Comparison of ENCODE assay signal across 25 mouse cellular contexts in the genomic region with DNA sequence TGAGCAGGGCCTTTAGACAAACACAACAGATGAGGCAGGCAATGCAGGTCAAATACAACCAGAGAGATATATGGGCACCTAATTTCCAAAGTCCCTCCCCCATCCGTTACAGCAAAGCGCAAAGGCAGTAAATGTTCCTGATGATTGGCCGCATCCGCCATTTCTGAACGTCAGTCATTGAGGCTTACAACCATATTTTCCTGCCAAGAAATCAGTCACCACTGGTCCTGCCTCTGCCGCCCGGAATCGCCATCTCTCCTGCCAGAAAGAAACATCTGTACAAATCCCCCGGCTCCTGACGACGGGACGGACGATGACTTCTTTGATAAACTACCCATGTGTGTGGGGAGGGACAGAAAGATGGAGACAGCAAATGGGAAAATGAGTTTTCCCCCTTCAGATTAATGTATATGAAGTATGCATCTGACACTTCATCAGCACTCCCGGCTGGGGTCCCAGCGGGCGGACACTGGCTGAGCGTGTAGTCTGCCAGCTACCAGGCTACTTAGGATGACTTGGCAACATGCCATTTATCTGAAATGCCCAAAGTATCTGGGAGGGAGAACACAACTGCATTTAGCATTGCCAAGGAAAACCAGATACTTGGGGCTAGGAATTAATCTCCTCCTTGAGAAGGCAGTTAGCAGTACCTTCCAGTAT.
A peak's percentile ranks its signal among the peaks of the same experiment; 100 is the strongest.
DNase-seq lines count a peak whose midpoint lies in the region; ATAC-seq and TF ChIP-seq lines count a peak whose summit lies in the region.
"Had no signal": no experiment of that assay in that cellular context is flagged by ENCODE, and none has a peak within 500 bp of the region (broad histone marks: within the 10 kb centered on the region; RNA-seq: fewer than 3 reads in every experiment).

No protein-coding gene starts in this region.

- H3K9ac ChIP-seq in heart, embryonic 15.5 days = no peak overlapping the region
- no peak overlapping the region for H3K9ac ChIP-seq in midbrain, postnatal 0 days (replicated peaks; ENCODE audit: low read length, poor library complexity, severe bottlenecking)
- H3K9ac ChIP-seq in hindbrain, embryonic 16.5 days (ENCODE audit: low read depth, low read length) = no peak overlapping the region
- H3K9ac ChIP-seq: embryonic facial prominence, embryonic 13.5 days; forebrain, embryonic 12.5 days; kidney, embryonic 15.5 days; midbrain, embryonic 15.5 days; stomach, embryonic 15.5 days had no signal

- H3K4me1 ChIP-seq in heart, embryonic 15.5 days (replicated peaks) = peaks cover 14% of the 10 kb centered on the region
- H3K4me1 ChIP-seq in midbrain, postnatal 0 days (ENCODE audit: insufficient read depth, low read length) = no peaks in the 10 kb centered on the region
- H3K4me1 ChIP-seq in midbrain, embryonic 10.5 days = 0 out of 2 replicates have a peak, but pooled peaks cover 4% of the 10 kb centered on the region
- no peaks in the 10 kb centered on the region; the same call in 1 of the 2 replicates for H3K4me1 ChIP-seq in hindbrain, embryonic 16.5 days (ENCODE audit: control insufficient read depth, insufficient read depth, low read depth, low read length)
- H3K4me1 ChIP-seq: embryonic facial prominence, embryonic 13.5 days; forebrain, embryonic 12.5 days; kidney, embryonic 15.5 days; midbrain, embryonic 15.5 days; stomach, embryonic 15.5 days had no signal

- no peak overlapping the region for H3K4me3 ChIP-seq in heart, embryonic 15.5 days
- no peak overlapping the region for H3K4me3 ChIP-seq in midbrain, postnatal 0 days (ENCODE audit: low read depth, low read length)
- no peak overlapping the region for H3K4me3 ChIP-seq in midbrain, embryonic 10.5 days
- no peak overlapping the region; the same call in 1 of the 2 replicates for H3K4me3 ChIP-seq in hindbrain, embryonic 16.5 days (ENCODE audit: low read length)
- H3K4me3 ChIP-seq: embryonic facial prominence, embryonic 13.5 days; erythroblast, embryonic 14.5 days; forebrain, embryonic 12.5 days; heart, adult 2 months; kidney, embryonic 15.5 days; midbrain, embryonic 15.5 days; stomach, embryonic 15.5 days had no signal

- H3K9me3 ChIP-seq in heart, embryonic 15.5 days (replicated peaks) = no peaks in the 10 kb centered on the region
- H3K9me3 ChIP-seq in midbrain, postnatal 0 days (ENCODE audit: low read length) = no peaks in the 10 kb centered on the region
- H3K9me3 ChIP-seq in midbrain, embryonic 10.5 days (replicated peaks) = peaks cover 5% of the 10 kb centered on the region; the same call in 1 of the 2 replicates
- H3K9me3 ChIP-seq in hindbrain, embryonic 16.5 days (ENCODE audit: control insufficient read depth, low read length) = no peaks in the 10 kb centered on the region
- H3K9me3 ChIP-seq: forebrain, embryonic 12.5 days; kidney, embryonic 15.5 days; midbrain, embryonic 15.5 days; stomach, embryonic 15.5 days had no signal

- H3K27me3 ChIP-seq in heart, embryonic 15.5 days = no peaks in the 10 kb centered on the region
- H3K27me3 ChIP-seq in midbrain, postnatal 0 days (ENCODE audit: insufficient read depth, low read length) = no peaks in the 10 kb centered on the region
- no peaks in the 10 kb centered on the region for H3K27me3 ChIP-seq in midbrain, embryonic 10.5 days (ENCODE audit: low read depth, poor library complexity, severe bottlenecking)
- H3K27me3 ChIP-seq in hindbrain, embryonic 16.5 days (replicated peaks; ENCODE audit: control insufficient read depth, insufficient read depth, low read length) = no peaks in the 10 kb centered on the region
- H3K27me3 ChIP-seq: embryonic facial prominence, embryonic 13.5 days; forebrain, embryonic 12.5 days; kidney, embryonic 15.5 days; midbrain, embryonic 15.5 days; stomach, embryonic 15.5 days had no signal

- no peak for TF ChIP-seq CTCF in midbrain, postnatal 0 days (IDR thresholded peaks at IDR 0.05)

- H3K4me2 ChIP-seq in heart, embryonic 15.5 days = no peak overlapping the region
- no peak overlapping the region for H3K4me2 ChIP-seq in midbrain, postnatal 0 days (ENCODE audit: low read depth, low read length, poor library complexity, severe bottlenecking)
- peak overlapping the region; percentile 21 for H3K4me2 ChIP-seq in hindbrain, embryonic 16.5 days (ENCODE audit: low read length)
- H3K4me2 ChIP-seq: embryonic facial prominence, embryonic 13.5 days; forebrain, embryonic 12.5 days; kidney, embryonic 15.5 days; midbrain, embryonic 15.5 days; stomach, embryonic 15.5 days had no signal

- no peak for DNase-seq in heart, adult 8-10 months (ENCODE audit: low spot score)
- DNase-seq in midbrain, postnatal 0 days (ENCODE audit: low spot score) = peak; percentile 43
- DNase-seq in midbrain, embryonic 10.5 days (ENCODE audit: low spot score) = no peak
- no peak for DNase-seq in ovary, postnatal 10 days (ENCODE audit: low spot score)
- DNase-seq: adrenal gland, adult 8-10 months; cerebellum, adult 2 months; cerebellum, postnatal 36 days; embryo, embryonic 11 days; gastrocnemius, postnatal 14 days; heart, adult 2 months; kidney, adult 11 months; kidney, postnatal 36 days; layer of hippocampus, postnatal 36 days; thymus, postnatal 25 days had no signal

- WGBS in heart, embryonic 15.5 days = 69% methylated on average over 17 of the region's 17 CpGs
- WGBS in midbrain, postnatal 0 days = 75% methylated on average over 17 of the region's 17 CpGs
- 97% methylated on average over 17 of the region's 17 CpGs for WGBS in midbrain, embryonic 10.5 days
- WGBS in hindbrain, embryonic 16.5 days = 41% methylated on average over 17 of the region's 17 CpGs

- H3K36me3 ChIP-seq in heart, embryonic 15.5 days = no peaks in the 10 kb centered on the region
- H3K36me3 ChIP-seq in midbrain, postnatal 0 days (ENCODE audit: insufficient read depth, low read length) = no peaks in the 10 kb centered on the region
- H3K36me3 ChIP-seq in midbrain, embryonic 10.5 days = no peaks in the 10 kb centered on the region
- no peaks in the 10 kb centered on the region for H3K36me3 ChIP-seq in hindbrain, embryonic 16.5 days (ENCODE audit: control insufficient read depth, insufficient read depth, low read length)
- H3K36me3 ChIP-seq: embryonic facial prominence, embryonic 13.5 days; forebrain, embryonic 12.5 days; kidney, embryonic 15.5 days; midbrain, embryonic 15.5 days; stomach, embryonic 15.5 days had no signal

- ATAC-seq in heart, embryonic 15.5 days (replicated peaks; ENCODE audit: insufficient number of reproducible peaks, insufficient read depth, low FRiP score, low read depth) = no peak
- ATAC-seq in midbrain, postnatal 0 days (ENCODE audit: low FRiP score) = no peak
- ATAC-seq in hindbrain, embryonic 16.5 days = peak; percentile 65; the same call in 1 of the 2 replicates
- ATAC-seq in monocyte, adult 5-6 weeks (replicated peaks; ENCODE audit: insufficient number of reproducible peaks, low FRiP score, low TSS enrichment, poor library complexity, severe bottlenecking) = no peak
- ATAC-seq: activated CD4-positive, CD25-positive, alpha-beta regulatory T cell, adult 4 months; lung, postnatal 0 days; midbrain, embryonic 15.5 days had no signal

- 0 out of 2 replicates have a peak overlapping the region, but pooled peaks have one; percentile 3 for H3K27ac ChIP-seq in heart, embryonic 15.5 days
- H3K27ac ChIP-seq in midbrain, postnatal 0 days (ENCODE audit: low read depth, low read length) = no peak overlapping the region
- no peak overlapping the region for H3K27ac ChIP-seq in midbrain, embryonic 10.5 days (replicated peaks)
- no peak overlapping the region for H3K27ac ChIP-seq in hindbrain, embryonic 16.5 days (ENCODE audit: low read depth, low read length)
- H3K27ac ChIP-seq: embryonic facial prominence, embryonic 13.5 days; forebrain, embryonic 12.5 days; heart, adult 2 months; kidney, embryonic 15.5 days; midbrain, embryonic 15.5 days; stomach, embryonic 15.5 days had no signal
